Mouse (Mus musculus): Measurements from ENCODE around the gene Chrne. TPM values are rescaled to one million over a fixed set of nuclear protein-coding genes. Genes with fewer than 3 reads are reported as not detected.
"Not testable (repeated sequence)": the region's sequence is repeated elsewhere in the genome, so short reads cannot be mapped to it uniquely, and the experiment has no call there.

Gene Chrne
- polyA plus RNA-seq, 1 experiment: 0.10 TPM

GRCm38 (mm10) chr11:70579710-70580357, 39.2 kb downstream of the Chrne start:
- no peak overlapping the region for H3K27ac ChIP-seq (ENCODE audit: insufficient read depth, low read length)
- no peaks in the 10 kb centered on the region for H3K27me3 ChIP-seq (ENCODE audit: control insufficient read depth, insufficient read depth, low read length)
- 76% methylated on average over 9 of the region's 9 CpGs for WGBS
- H3K4me1 ChIP-seq (ENCODE audit: control insufficient read depth, insufficient read depth, low read length): peaks cover 41% of the 10 kb centered on the region
- TF ChIP-seq CTCF (IDR thresholded peaks at IDR 0.05; ENCODE audit: borderline replicate concordance, insufficient read depth, low read depth, low read length): no peak
- TF ChIP-seq POLR2A (IDR thresholded peaks at IDR 0.05; ENCODE audit: borderline replicate concordance, insufficient read depth, low read length): no peak
- no peak overlapping the region for H3K4me3 ChIP-seq (replicated peaks; ENCODE audit: insufficient read depth, low read depth, low read length)
- no peak for DNase-seq

DNA sequence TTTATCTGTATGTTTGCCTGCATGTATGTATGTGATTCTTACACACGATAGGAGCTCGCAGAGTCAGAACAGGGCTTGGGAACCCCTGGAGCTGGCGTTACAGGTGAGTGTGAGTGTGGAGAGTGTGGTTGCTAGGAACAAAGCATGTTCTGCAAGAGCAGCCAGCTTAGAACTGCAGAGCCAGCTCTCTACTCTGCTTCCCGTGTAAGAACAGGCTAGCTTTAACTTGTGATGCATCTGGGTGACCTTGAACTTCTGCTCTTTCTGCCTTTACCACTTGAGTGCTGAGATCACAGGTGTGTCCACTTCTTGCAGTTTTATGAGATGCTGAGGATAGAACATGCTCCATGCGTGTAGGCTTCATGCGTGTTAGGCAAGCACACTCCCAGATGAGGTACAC, 40.1 kb downstream of the Chrne start:
- no peaks in the 10 kb centered on the region for H3K27me3 ChIP-seq (ENCODE audit: control insufficient read depth, insufficient read depth, low read length)
- peaks cover 41% of the 10 kb centered on the region for H3K4me1 ChIP-seq (ENCODE audit: control insufficient read depth, insufficient read depth, low read length)
- 87% methylated on average over 6 of the region's 6 CpGs for WGBS
- TF ChIP-seq CTCF (IDR thresholded peaks at IDR 0.05; ENCODE audit: borderline replicate concordance, insufficient read depth, low read depth, low read length) (no peak), POLR2A (IDR thresholded peaks at IDR 0.05; ENCODE audit: borderline replicate concordance, insufficient read depth, low read length) (no peak)
- H3K27ac ChIP-seq (ENCODE audit: insufficient read depth, low read length): 0 out of 2 replicates have a peak overlapping the region, but pooled peaks have one; percentile 17
- no peak for DNase-seq
- H3K4me3 ChIP-seq (replicated peaks; ENCODE audit: insufficient read depth, low read depth, low read length): no peak overlapping the region

GRCm38 (mm10) chr11:70577201-70577600, 41.8 kb downstream of the Chrne start:
- Histone ChIP-seq H3K27ac (ENCODE audit: insufficient read depth, low read length) (no peak overlapping the region), H3K27me3 (ENCODE audit: control insufficient read depth, insufficient read depth, low read length) (no peaks in the 10 kb centered on the region), H3K4me1 (ENCODE audit: control insufficient read depth, insufficient read depth, low read length) (peaks cover 29% of the 10 kb centered on the region), H3K4me3 (replicated peaks; ENCODE audit: insufficient read depth, low read depth, low read length) (no peak overlapping the region)
- TF ChIP-seq POLR2A (IDR thresholded peaks at IDR 0.05; ENCODE audit: borderline replicate concordance, insufficient read depth, low read length): no peak
- no peak for TF ChIP-seq CTCF (IDR thresholded peaks at IDR 0.05; ENCODE audit: borderline replicate concordance, insufficient read depth, low read depth, low read length)
- WGBS: 67% methylated on average over 3 of the region's 3 CpGs
- DNase-seq: no peak

DNA sequence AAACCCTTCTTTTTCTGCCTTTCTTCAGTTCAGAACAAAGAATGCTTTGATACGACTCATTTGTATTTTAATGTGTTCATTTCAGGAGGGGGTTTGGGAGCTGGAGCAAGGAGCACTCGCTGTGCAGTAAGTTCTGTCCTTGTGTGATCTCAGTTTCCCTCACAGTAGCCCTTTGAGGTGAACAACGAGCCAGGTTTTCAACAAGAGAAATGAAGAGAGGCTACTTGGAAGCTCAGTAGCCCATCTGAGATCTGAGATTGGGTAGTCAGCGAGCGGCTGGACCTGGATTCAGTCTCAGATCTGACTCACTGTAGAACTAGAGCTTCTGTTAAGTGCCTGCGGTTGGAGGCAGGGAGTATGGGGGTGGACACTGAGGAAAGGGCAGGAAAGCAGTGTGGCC, 45.1 kb downstream of the Chrne start:
- WGBS: 59% methylated on average over 6 of the region's 6 CpGs
- H3K4me1 ChIP-seq (ENCODE audit: control insufficient read depth, insufficient read depth, low read length): peaks cover 18% of the 10 kb centered on the region
- DNase-seq: no peak
- no peaks in the 10 kb centered on the region for H3K27me3 ChIP-seq (ENCODE audit: control insufficient read depth, insufficient read depth, low read length)
- peak overlapping the region; percentile 23; the same call in 1 of the 2 replicates for H3K27ac ChIP-seq (ENCODE audit: insufficient read depth, low read length)
- TF ChIP-seq CTCF (IDR thresholded peaks at IDR 0.05; ENCODE audit: borderline replicate concordance, insufficient read depth, low read depth, low read length) (no peak), POLR2A (IDR thresholded peaks at IDR 0.05; ENCODE audit: borderline replicate concordance, insufficient read depth, low read length) (no peak)
- no peak overlapping the region for H3K4me3 ChIP-seq (replicated peaks; ENCODE audit: insufficient read depth, low read depth, low read length)

DNA sequence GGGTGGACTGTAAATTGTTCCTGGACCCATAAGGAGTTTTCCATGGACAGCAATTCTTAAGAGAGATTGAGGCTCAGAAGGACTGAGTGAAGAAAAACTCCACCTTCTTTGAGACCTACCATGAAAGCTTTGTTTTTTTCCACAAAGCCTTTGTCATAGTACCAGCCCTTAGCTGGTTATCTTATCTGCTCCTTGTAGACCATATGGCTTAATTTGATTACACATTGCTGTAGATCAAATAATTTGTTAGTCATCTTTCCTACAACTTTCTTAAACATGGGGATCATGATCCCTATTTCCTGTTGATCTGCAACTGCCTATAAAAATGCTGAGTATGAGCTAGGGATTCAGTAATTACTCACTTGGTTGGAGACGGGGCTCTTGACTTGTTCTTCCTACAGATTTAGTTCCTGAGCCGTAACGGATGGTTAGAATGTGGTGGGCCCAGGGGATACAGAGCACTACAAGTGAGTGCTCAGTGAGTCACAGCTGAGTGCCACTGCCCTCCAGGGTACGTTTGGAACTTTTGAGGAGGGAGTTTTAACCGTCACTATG, 46.6 kb downstream of the Chrne start:
- no peak for DNase-seq
- WGBS: 65% methylated on average over 5 of the region's 5 CpGs
- Histone ChIP-seq H3K4me1 (ENCODE audit: control insufficient read depth, insufficient read depth, low read length) (peaks cover 9% of the 10 kb centered on the region), H3K27ac (ENCODE audit: insufficient read depth, low read length) (no peak overlapping the region), H3K27me3 (ENCODE audit: control insufficient read depth, insufficient read depth, low read length) (no peaks in the 10 kb centered on the region), H3K4me3 (replicated peaks; ENCODE audit: insufficient read depth, low read depth, low read length) (no peak overlapping the region)
- TF ChIP-seq CTCF (IDR thresholded peaks at IDR 0.05; ENCODE audit: borderline replicate concordance, insufficient read depth, low read depth, low read length) (no peak), POLR2A (IDR thresholded peaks at IDR 0.05; ENCODE audit: borderline replicate concordance, insufficient read depth, low read length) (no peak)

DNA sequence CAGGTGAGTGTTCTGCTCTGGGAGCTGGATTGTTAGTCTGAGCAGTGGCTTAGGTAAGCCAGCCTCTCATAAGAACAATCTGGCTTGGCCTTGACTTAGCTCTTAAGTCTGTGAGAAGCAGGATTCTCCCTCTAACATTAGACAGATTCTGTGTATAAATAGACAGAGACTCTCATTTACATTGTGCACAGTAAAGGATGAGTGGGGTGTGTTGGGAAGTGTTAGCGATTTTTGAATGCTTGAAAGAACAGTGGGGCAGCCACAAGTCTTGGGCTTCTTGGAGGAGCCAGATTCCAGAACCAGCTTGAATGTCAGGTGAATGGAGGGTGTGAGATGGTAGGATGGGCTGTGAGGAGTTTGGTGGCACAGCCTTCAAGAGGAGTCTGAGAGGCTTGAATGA, 47.4 kb downstream of the Chrne start:
- DNase-seq: no peak
- no peak overlapping the region for H3K27ac ChIP-seq (ENCODE audit: insufficient read depth, low read length)
- WGBS: 89% methylated on average over 1 of the region's 1 CpGs
- peaks cover 8% of the 10 kb centered on the region for H3K4me1 ChIP-seq (ENCODE audit: control insufficient read depth, insufficient read depth, low read length)
- no peak overlapping the region for H3K4me3 ChIP-seq (replicated peaks; ENCODE audit: insufficient read depth, low read depth, low read length)
- no peaks in the 10 kb centered on the region for H3K27me3 ChIP-seq (ENCODE audit: control insufficient read depth, insufficient read depth, low read length)
- TF ChIP-seq CTCF (IDR thresholded peaks at IDR 0.05; ENCODE audit: borderline replicate concordance, insufficient read depth, low read depth, low read length) (no peak), POLR2A (IDR thresholded peaks at IDR 0.05; ENCODE audit: borderline replicate concordance, insufficient read depth, low read length) (no peak)

DNA sequence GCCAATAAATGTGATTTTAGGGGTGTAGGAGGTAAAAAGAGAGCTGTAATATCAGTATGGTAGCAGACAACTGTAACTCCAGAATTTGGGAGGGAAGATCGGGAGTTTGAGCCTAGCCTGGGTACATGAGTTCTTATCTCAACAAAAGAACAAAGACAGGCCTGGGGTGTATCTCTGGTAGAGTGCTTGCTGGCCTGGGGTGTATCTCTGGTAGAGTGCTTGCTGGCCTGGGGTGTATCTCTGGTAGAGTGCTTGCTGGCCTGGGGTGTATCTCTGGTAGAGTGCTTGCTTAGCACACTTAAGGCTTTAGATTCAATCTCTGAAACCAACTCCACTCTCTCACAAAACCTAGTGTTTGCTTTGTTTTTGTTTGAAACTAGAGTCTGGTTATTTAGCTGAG, 48.4 kb downstream of the Chrne start:
- H3K27me3 ChIP-seq (ENCODE audit: control insufficient read depth, insufficient read depth, low read length); H3K27ac ChIP-seq (ENCODE audit: insufficient read depth, low read length): not testable (repeated sequence)

DNA sequence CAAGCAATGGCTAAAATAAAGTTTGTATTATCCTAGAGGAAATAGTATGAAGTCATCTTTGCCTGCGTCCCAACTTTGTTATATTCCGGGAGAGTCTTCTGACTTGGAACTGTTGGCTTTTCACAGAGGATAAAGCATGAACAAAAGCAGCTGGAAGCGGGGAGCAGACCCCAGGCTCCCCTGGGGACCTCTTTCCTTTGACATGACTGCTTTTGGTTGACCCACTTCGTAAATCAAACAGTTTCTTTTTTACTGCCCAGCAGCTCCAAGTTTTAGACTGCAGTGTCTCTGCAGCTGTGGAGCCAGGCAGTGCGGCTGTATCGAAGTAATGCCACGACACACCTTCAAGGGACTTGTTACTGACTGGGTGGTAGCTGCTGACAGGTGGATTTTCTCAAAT, 52.4 kb downstream of the Chrne start:
- Histone ChIP-seq H3K27ac (ENCODE audit: insufficient read depth, low read length) (no peak overlapping the region), H3K4me3 (replicated peaks; ENCODE audit: insufficient read depth, low read depth, low read length) (no peak overlapping the region), H3K4me1 (ENCODE audit: control insufficient read depth, insufficient read depth, low read length) (peaks cover 8% of the 10 kb centered on the region), H3K27me3 (ENCODE audit: control insufficient read depth, insufficient read depth, low read length) (no peaks in the 10 kb centered on the region)
- WGBS: 58% methylated on average over 7 of the region's 7 CpGs
- TF ChIP-seq CTCF (IDR thresholded peaks at IDR 0.05; ENCODE audit: borderline replicate concordance, insufficient read depth, low read depth, low read length): no peak
- no peak for TF ChIP-seq POLR2A (IDR thresholded peaks at IDR 0.05; ENCODE audit: borderline replicate concordance, insufficient read depth, low read length)
- no peak for DNase-seq

More for the DNA sequence above, 48.4 kb downstream of the Chrne start:
- H3K4me3 ChIP-seq (replicated peaks; ENCODE audit: insufficient read depth, low read depth, low read length); DNase-seq; H3K4me1 ChIP-seq (ENCODE audit: control insufficient read depth, insufficient read depth, low read length): not testable (repeated sequence)
- 97% methylated on average over 1 of the region's 1 CpGs for WGBS

Other genes with a start within 250 kb of the Chrne start
- gene Pelp1, start 209.2 kb downstream of the Chrne start, polyA plus RNA-seq (2012; rRNA removed): 18.3 and 20.1 TPM in 2 replicates
- gene Arrb2, start 186.6 kb downstream of the Chrne start, polyA plus RNA-seq (2012; rRNA removed): 70.5 and 79.7 TPM in 2 replicates
- gene Med11, start 167.3 kb downstream of the Chrne start, polyA plus RNA-seq (2012; rRNA removed): 20.4 and 20.5 TPM in 2 replicates
- gene Zmynd15, start 159.8 kb downstream of the Chrne start, polyA plus RNA-seq (2012; rRNA removed): 0.21 and 0.25 TPM in 2 replicates
- 1.8 and 2.6 TPM in 2 replicates for gene Cxcl16, start 159.2 kb downstream of the Chrne start, polyA plus RNA-seq (2012; rRNA removed)
- gene Tm4sf5, start 114.0 kb downstream of the Chrne start, polyA plus RNA-seq (2012; rRNA removed): 0.54 TPM in 2 replicates
- gene Vmo1, start 104.6 kb downstream of the Chrne start, polyA plus RNA-seq (2012; rRNA removed): 0.30 TPM in 1 of 2 replicates, not detected in the other
- gene Gltpd2, start 100.0 kb downstream of the Chrne start, polyA plus RNA-seq (2012; rRNA removed): 0.11 TPM in 1 of 2 replicates, not detected in the other
- 319 TPM in 2 replicates for gene Psmb6, start 93.8 kb downstream of the Chrne start, polyA plus RNA-seq (2012; rRNA removed)
- gene Gm40193, start 86.3 kb downstream of the Chrne start, polyA plus RNA-seq (2012; rRNA removed): not detected in 2 replicates
- gene Pld2, start 79.2 kb downstream of the Chrne start, polyA plus RNA-seq (2012; rRNA removed): 19.2 and 21.3 TPM in 2 replicates
- 222 and 224 TPM in 2 replicates for gene Mink1, start 56.3 kb downstream of the Chrne start, polyA plus RNA-seq (2012; rRNA removed)
- gene 4930544D05Rik, start 3.4 kb downstream of the Chrne start, polyA plus RNA-seq (2012; rRNA removed): not detected in 2 replicates
- gene Gp1ba, start 19.9 kb upstream of the Chrne start, polyA plus RNA-seq (2012; rRNA removed): not detected in 2 replicates
- 143 and 152 TPM in 2 replicates for gene Rnf167, start 28.0 kb upstream of the Chrne start, polyA plus RNA-seq (2012; rRNA removed)
- 184 and 191 TPM in 2 replicates for gene Slc25a11, start 28.3 kb upstream of the Chrne start, polyA plus RNA-seq (2012; rRNA removed)
- gene Pfn1, start 35.4 kb upstream of the Chrne start, polyA plus RNA-seq (2012; rRNA removed): 289 and 305 TPM in 2 replicates
- gene Eno3, start 38.0 kb upstream of the Chrne start, polyA plus RNA-seq (2012; rRNA removed): 35.0 and 35.9 TPM in 2 replicates
- gene Spag7, start 50.2 kb upstream of the Chrne start, polyA plus RNA-seq (2012; rRNA removed): 84.3 and 93.2 TPM in 2 replicates
- 108 TPM in 2 replicates for gene Camta2, start 68.9 kb upstream of the Chrne start, polyA plus RNA-seq (2012; rRNA removed)
- 4.0 and 4.6 TPM in 2 replicates for gene Inca1, start 80.9 kb upstream of the Chrne start, polyA plus RNA-seq (2012; rRNA removed)
- 55.9 and 65.6 TPM in 2 replicates for gene Kif1c, start 81.3 kb upstream of the Chrne start, polyA plus RNA-seq (2012; rRNA removed)
- 10.4 and 11.1 TPM in 2 replicates for gene Zfp3, start 145.0 kb upstream of the Chrne start, polyA plus RNA-seq (2012; rRNA removed)
- 0.10 TPM in 1 of 2 replicates, not detected in the other for gene Scimp, start 193.4 kb upstream of the Chrne start, polyA plus RNA-seq (2012; rRNA removed)
- gene Rabep1, start 225.6 kb upstream of the Chrne start, polyA plus RNA-seq (2012; rRNA removed): 35.4 and 35.9 TPM in 2 replicates

Measured in cerebellum, adult 2 months (tissue).